Mouse (Mus musculus) embryonic facial prominence, embryonic 11.5 days (tissue): ENCODE data around the gene Tmem107. TPM values are rescaled to one million over a fixed set of nuclear protein-coding genes. Genes with fewer than 3 reads are reported as not detected.

ENCODE experiments used
- ATAC-seq: fragments of 200-750 bp; cut with Nextera tagmentation; replicated peaks from 2 replicates; pipeline ENCODE4 v1.8.0; 2017; ENCODE audit warnings: low read depth; ENCODE audit not compliant: insufficient number of reproducible peaks, low FRiP score, low TSS enrichment
- DNase-seq: peaks from one replicate; pipeline ENCODE4 v3.0.0-alpha.2; 2015; ENCODE audit warnings: low spot score
- H3K27ac ChIP-seq: fragments of 300-500 bp; sonication (generic); replicated peaks from 2 replicates; pipeline ENCODE4 v1.5.1; 2014; ENCODE audit warnings: mild to moderate bottlenecking, low read depth, low read length, control low read depth
- H3K27me3 ChIP-seq: fragments of 300-500 bp; sonication (generic); 2 replicates; pipeline ENCODE4 v1.6.1; 2014; ENCODE audit warnings: mild to moderate bottlenecking, low read length, moderate library complexity, mixed read lengths; ENCODE audit not compliant: control insufficient read depth, insufficient read depth
- H3K36me3 ChIP-seq: fragments of 300-500 bp; sonication (generic); replicated peaks from 2 replicates; pipeline ENCODE4 v1.6.1; 2014; ENCODE audit warnings: low read depth, mild to moderate bottlenecking, low read length, moderate library complexity, mixed read lengths; ENCODE audit not compliant: control insufficient read depth, insufficient read depth
- H3K4me1 ChIP-seq: fragments of 300-500 bp; sonication (generic); 2 replicates; pipeline ENCODE4 v1.6.1; 2014; ENCODE audit warnings: low read length, mixed read lengths; ENCODE audit not compliant: control insufficient read depth, insufficient read depth
- H3K4me2 ChIP-seq: fragments of 300-500 bp; sonication (generic); 2 replicates; pipeline ENCODE4 v1.6.1; 2014; ENCODE audit warnings: low read depth, mild to moderate bottlenecking, control low read depth, low read length, moderate library complexity
- H3K4me3 ChIP-seq: fragments of 300-500 bp; sonication (generic); 2 replicates; pipeline ENCODE4 v1.5.1; 2014; ENCODE audit warnings: low read depth, low read length, control low read depth
- H3K9ac ChIP-seq: fragments of 300-500 bp; sonication (generic); replicated peaks from 2 replicates; pipeline ENCODE4 v1.6.1; 2014; ENCODE audit warnings: mild to moderate bottlenecking, control low read depth, low read length
- H3K9me3 ChIP-seq: fragments of 300-500 bp; sonication (generic); replicated peaks from 2 replicates; pipeline ENCODE4 v1.6.1; 2016; ENCODE audit warnings: mild to moderate bottlenecking, low read length, inconsistent platforms, mixed read lengths; ENCODE audit not compliant: control insufficient read depth
- WGBS: fragments of 180-500 bp; shearing (Covaris S2); extraction: QIAGEN DNeasy Blood & Tissue Kit; methylation state at CpG from one replicate; pipeline ENCODE4 v1.1.7; 2014; 5-methylcytosine and 5-hydroxymethylcytosine counted together
- polyA plus RNA-seq: library from polyadenylated mRNA; unstranded; fragments of >200 nt; fragmentation: Nextera tagmentation; extraction: Ambion mirVana; gene quantifications from 2 replicates; pipeline ENCODE4 v1.2.1, GENCODE M21; 2014

Tmem107 gene
- polyA plus RNA-seq, 1 experiment from 2014 or later = 40.4 TPM

DNA sequence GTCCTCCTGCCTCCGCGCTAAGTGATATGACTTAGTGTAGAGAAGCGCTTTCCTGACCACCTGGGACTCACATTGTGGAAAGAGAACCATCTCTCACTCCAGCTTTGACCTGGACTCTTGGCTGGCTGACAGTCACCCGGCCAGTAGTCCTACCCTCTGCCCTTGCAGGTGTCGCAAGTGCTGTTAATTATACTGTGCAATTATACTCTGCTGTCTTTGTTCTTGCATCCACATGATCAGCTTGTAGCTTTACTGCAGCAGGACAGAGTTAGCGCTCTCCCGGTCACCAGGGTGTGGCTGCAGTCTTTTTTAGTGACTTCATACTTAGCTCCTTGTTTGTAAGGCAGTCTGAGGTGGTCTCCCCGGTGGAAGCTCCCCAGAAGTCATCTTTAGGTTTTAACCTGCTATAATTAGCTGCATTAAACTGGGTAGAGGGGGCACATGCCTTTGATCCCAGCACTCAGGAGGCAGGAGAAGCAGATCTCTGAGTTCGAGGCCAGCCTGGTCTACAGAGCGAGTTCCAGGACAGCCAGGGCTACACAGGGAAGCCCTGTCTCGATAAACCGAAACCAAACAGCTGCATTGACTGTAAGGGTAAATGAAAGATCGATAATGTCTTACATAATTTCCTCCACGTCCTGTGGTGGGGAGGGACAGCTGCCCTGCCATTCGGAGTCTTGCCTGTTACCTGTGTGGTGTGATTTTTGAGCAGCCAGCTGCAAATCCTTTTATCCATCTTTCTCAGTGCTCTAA, 9.7 kb downstream of the Tmem107 start:
- WGBS = 83% methylated on average over 15 of the region's 15 CpGs
- no peak for ATAC-seq
- H3K4me3 ChIP-seq = no peak overlapping the region
- H3K36me3 ChIP-seq = no peaks in the 10 kb centered on the region
- no peak for DNase-seq
- no peaks in the 10 kb centered on the region for H3K4me1 ChIP-seq
- no peaks in the 10 kb centered on the region for H3K9me3 ChIP-seq
- H3K27ac ChIP-seq = no peak overlapping the region
- no peaks in the 10 kb centered on the region for H3K27me3 ChIP-seq
- H3K9ac ChIP-seq = no peak overlapping the region
- H3K4me2 ChIP-seq = no peak overlapping the region

DNA sequence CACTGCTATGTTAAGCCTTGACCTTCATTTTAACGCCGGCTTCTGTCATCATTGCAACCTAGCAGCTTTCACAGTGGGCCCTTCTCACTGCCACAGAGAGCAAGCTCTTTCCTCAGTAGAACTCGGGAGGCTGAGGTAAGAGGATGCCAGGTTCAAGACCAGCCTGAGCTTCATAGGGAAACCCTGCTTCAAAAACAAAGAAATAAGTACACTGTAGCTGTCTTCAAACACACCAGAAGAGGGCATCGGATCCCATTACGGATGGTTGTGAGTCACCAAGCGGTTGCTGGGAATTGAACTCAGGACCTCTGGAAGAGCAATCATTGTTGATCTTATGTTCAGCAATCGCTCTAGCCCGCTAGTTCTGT, 10.2 kb downstream of the Tmem107 start:
- DNase-seq (no peak), ATAC-seq (no peak)
- 80% methylated on average over 8 of the region's 8 CpGs for WGBS
- H3K4me1 ChIP-seq = no peaks in the 10 kb centered on the region
- no peak overlapping the region for H3K27ac ChIP-seq
- no peak overlapping the region for H3K9ac ChIP-seq
- no peaks in the 10 kb centered on the region for H3K9me3 ChIP-seq
- H3K36me3 ChIP-seq = no peaks in the 10 kb centered on the region
- H3K4me3 ChIP-seq = no peak overlapping the region
- H3K27me3 ChIP-seq = no peaks in the 10 kb centered on the region
- H3K4me2 ChIP-seq = no peak overlapping the region

DNA sequence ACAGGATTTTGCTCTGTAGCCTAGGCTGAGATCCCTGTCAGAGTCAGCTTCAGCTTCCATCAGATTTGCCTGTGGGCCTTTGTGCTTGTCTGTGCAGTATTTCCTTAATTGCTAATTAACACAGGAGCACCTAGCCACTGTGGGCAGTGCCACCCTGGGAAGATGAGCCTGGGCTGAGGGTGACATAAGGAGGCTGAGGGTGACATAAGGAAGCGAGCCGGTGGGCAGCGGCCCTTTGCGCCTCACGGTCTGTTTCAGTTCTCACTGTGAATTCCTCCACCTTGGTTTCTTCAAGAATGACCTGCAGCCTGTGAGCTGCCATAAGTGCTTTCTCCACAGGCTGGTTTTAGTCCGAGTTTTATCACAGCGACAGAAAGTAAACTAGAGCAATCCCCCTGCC, 11.0 kb downstream of the Tmem107 start:
- H3K9me3 ChIP-seq = no peaks in the 10 kb centered on the region
- no peaks in the 10 kb centered on the region for H3K4me1 ChIP-seq
- no peaks in the 10 kb centered on the region for H3K27me3 ChIP-seq
- H3K4me3 ChIP-seq = no peak overlapping the region
- H3K27ac ChIP-seq = no peak overlapping the region
- ATAC-seq (no peak), DNase-seq (no peak)
- 88% methylated on average over 7 of the region's 7 CpGs for WGBS
- H3K9ac ChIP-seq = no peak overlapping the region
- no peak overlapping the region for H3K4me2 ChIP-seq
- no peaks in the 10 kb centered on the region for H3K36me3 ChIP-seq

DNA sequence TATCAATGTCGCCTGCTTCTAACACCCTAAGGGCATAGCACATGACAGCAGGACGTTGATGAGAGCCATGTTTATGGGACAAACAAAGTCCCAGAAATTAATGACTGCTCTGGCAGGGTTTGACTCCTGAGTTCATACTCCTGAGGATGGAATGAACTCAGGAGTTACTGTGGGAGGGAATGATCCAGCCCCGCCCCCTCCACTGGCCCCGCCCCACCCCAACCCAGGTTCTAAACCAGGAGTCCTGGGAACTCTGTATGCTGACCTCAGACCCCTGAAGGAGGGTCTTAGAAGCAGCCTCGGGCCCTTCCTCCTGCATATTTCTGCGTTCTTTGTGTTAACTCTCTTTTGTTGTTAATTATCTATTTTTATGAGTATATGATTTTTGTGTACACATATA, 15.0 kb downstream of the Tmem107 start:
- H3K9me3 ChIP-seq = no peaks in the 10 kb centered on the region
- no peaks in the 10 kb centered on the region for H3K36me3 ChIP-seq
- no peak overlapping the region for H3K4me3 ChIP-seq
- WGBS = 69% methylated on average over 6 of the region's 6 CpGs
- no peak for DNase-seq
- H3K4me2 ChIP-seq = no peak overlapping the region
- no peak for ATAC-seq
- no peak overlapping the region for H3K9ac ChIP-seq
- H3K27ac ChIP-seq = no peak overlapping the region
- H3K27me3 ChIP-seq = no peaks in the 10 kb centered on the region
- H3K4me1 ChIP-seq = no peaks in the 10 kb centered on the region

DNA sequence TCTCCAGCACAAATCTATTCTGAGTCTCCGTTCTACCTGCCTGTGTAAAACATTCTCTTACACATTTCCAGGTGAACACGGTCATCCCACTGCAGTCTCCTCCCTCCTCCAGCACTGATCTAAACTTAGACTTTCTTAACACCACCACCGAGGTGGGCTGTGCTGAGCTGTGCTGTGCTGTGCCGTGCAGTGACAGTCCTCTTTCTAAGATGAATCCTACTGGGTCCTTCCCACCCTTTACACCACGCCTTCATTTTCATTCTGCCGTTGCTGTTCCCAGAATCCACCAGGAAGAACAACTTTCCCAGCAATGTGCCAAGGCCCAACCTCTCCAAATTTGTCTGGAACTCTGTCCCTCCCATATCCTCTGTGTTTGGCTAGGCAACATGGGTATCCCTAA, 15.8 kb downstream of the Tmem107 start:
- DNase-seq (no peak), ATAC-seq (no peak)
- Histone ChIP-seq H3K27me3 (no peaks in the 10 kb centered on the region), H3K4me1 (no peaks in the 10 kb centered on the region), H3K27ac (no peak overlapping the region), H3K9ac (no peak overlapping the region; the same call in 1 of the 2 replicates), H3K4me3 (no peak overlapping the region), H3K4me2 (no peak overlapping the region), H3K36me3 (no peaks in the 10 kb centered on the region), H3K9me3 (no peaks in the 10 kb centered on the region)
- WGBS = 72% methylated on average over 6 of the region's 6 CpGs

DNA sequence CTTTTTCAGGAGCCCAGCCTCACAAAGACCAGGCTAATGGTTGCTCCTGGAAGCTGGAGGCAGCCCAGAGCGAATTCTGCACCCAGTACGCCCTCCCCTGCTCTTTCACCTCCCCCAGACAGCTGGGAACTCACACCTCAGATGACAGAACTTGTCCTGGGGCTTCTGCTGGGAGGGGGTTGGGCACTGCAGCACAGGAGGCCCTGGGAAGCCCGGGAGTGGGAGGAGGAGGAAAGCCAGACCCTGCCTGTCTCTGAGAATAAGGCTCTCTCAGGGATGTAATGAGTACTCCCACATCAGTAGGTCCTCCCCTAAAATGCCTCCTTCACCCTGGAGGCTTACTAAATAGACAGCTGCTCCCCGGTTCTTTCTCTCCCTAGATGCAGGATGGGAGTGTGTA, 16.5 kb downstream of the Tmem107 start:
- H3K9me3 ChIP-seq = no peaks in the 10 kb centered on the region
- no peaks in the 10 kb centered on the region for H3K36me3 ChIP-seq
- 32% methylated on average over 4 of the region's 4 CpGs for WGBS
- H3K4me3 ChIP-seq = no peak overlapping the region
- 0 out of 2 replicates have a peak overlapping the region, but pooled peaks have one; percentile 28 for H3K27ac ChIP-seq
- DNase-seq (no peak), ATAC-seq (no peak)
- H3K27me3 ChIP-seq = no peaks in the 10 kb centered on the region
- H3K4me1 ChIP-seq = no peaks in the 10 kb centered on the region
- H3K9ac ChIP-seq = peak overlapping the region; percentile 34; the same call in 1 of the 2 replicates
- H3K4me2 ChIP-seq = no peak overlapping the region; the same call in 1 of the 2 replicates

DNA sequence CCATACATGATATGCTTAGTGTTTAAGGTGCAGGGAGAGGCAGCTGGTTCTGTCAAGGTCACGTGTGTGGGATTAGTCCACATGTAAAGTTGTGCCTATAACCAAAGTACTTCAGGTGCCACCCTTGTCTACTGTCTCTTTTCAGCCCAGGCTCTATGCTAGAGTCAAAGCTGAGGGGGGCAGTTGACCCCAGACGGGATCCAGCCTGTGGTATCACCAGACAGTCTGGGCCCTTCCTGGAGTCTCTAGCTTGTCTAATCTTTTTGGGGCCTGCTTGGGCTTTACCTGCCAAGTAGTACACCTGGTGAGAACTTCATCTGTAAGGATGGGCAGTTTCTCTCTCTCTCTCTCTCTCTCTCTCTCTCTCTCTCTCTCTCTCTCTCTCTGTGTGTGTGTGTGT, 17.0 kb downstream of the Tmem107 start:
- WGBS = 70% methylated on average over 2 of the region's 2 CpGs
- H3K4me1 ChIP-seq = no peaks in the 10 kb centered on the region
- H3K9me3 ChIP-seq = no peaks in the 10 kb centered on the region
- no peak overlapping the region for H3K4me2 ChIP-seq
- 0 out of 2 replicates have a peak overlapping the region, but pooled peaks have one; percentile 8 for H3K27ac ChIP-seq
- H3K27me3 ChIP-seq = no peaks in the 10 kb centered on the region
- H3K4me3 ChIP-seq = peak overlapping the region; percentile 100; the same call in 1 of the 2 replicates
- ATAC-seq (no peak), DNase-seq (no peak)
- H3K9ac ChIP-seq = no peak overlapping the region; the same call in 1 of the 2 replicates
- no peaks in the 10 kb centered on the region for H3K36me3 ChIP-seq

DNA sequence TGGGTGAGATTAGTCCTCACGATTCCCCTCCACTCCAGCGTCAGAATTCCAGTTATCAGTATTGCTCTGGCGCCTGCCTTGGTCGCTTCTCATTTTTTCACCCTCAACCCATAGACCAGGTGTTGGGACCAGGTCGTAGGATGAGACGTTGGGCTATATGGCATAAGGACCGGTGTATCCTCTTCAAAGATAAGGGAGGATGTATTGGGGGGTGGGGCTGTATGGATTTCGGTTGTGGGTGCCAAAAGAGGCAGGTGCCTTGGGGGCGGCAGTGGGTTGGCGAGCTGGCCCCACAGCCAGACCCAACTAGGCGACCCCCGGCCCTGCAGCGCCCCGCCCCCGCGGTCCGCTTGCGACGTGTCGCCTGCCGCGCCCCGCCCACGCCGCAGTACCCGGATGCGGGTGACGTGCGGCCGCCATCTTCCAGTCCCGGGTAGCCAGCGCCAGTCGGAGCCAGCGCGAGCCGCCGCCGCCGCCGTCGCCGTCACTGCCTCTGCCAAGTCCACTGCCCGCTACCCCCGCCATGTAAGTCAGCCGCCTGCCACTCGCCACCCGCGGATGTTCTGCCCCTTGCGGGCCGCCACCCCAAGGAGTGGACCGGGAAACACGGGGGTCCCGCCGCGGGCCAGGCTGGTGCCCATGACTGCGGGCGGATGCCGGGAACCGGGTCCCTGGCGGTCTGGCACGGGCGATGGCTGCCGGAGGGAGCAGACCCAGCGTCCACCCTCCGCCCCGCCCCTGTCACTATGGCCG, 17.7 kb downstream of the Tmem107 start, which contains the start of gene Vamp2:
Gene Vamp2, plus strand, starts transcription at position 388 of the 753 bp plus-strand sequence.
- peak; percentile 72 for ATAC-seq
- Histone ChIP-seq H3K4me2 (peak within 1 kb of the TSS; percentile 90), H3K27ac (peak within 1 kb of the TSS; percentile 68), H3K4me1 (no peaks in the 10 kb centered on the region), H3K9ac (peak within 1 kb of the TSS; percentile 99), H3K9me3 (no peaks in the 10 kb centered on the region), H3K36me3 (no peaks in the 10 kb centered on the region), H3K27me3 (no peaks in the 10 kb centered on the region), H3K4me3 (peak within 1 kb of the TSS; percentile 100)
- WGBS = under 1% methylated on average over 56 of the region's 67 CpGs
- peak; percentile 95 for DNase-seq
